Mouse (Mus musculus): ENCODE data around the gene Golt1a. TPM values are rescaled to one million over a fixed set of nuclear protein-coding genes. Genes with fewer than 3 reads are reported as not detected.

Gene Golt1a
- total RNA-seq, 4 experiments from 2014 or later: not detected

Other genes starting within 250 kb of the Golt1a start
- 10 to 100 TPM; 14.8 to 18.2 (median 16.3) TPM for gene Ppp1r15b, start 178.7 kb upstream of the Golt1a start, total RNA-seq (2022)
- gene Plekha6, start 145.6 kb upstream of the Golt1a start, total RNA-seq (2022): 10 to 100 TPM in 3 of 4 experiments, 1 to 10 TPM in 1; 6.6 to 15.1 (median 11.8) TPM
- not detected for gene Kiss1, start 12.1 kb downstream of the Golt1a start, total RNA-seq (2022)
- not detected for gene Ren1, start 40.7 kb downstream of the Golt1a start, total RNA-seq (2022)
- gene Etnk2, start 53.8 kb downstream of the Golt1a start, total RNA-seq (2022): under 1 TPM in 3 of 4 experiments, not detected in 1; 0.15 to 0.64 (median 0.40) TPM
- gene Sox13, start 114.6 kb downstream of the Golt1a start, total RNA-seq (2022): 1 to 10 TPM; 4.0 to 8.7 (median 6.7) TPM